Mouse (Mus musculus) erythroblast, embryonic 14.5 days (primary cell): Measurements from ENCODE around the gene Lrrc4. TPM values are rescaled to one million over a fixed set of nuclear protein-coding genes. Genes with fewer than 3 reads are reported as not detected.

Experiments
- H3K27me3 ChIP-seq: 2 replicates; pipeline ENCODE4 v1.6.1; 2012; ENCODE audit warnings: inconsistent platforms; ENCODE audit not compliant: control insufficient read depth
- H3K36me3 ChIP-seq: 2 replicates; pipeline ENCODE4 v1.6.1; 2012; ENCODE audit warnings: mild to moderate bottlenecking, inconsistent platforms; ENCODE audit not compliant: control insufficient read depth
- H3K4me1 ChIP-seq: 2 replicates; pipeline ENCODE4 v1.6.1; 2012; ENCODE audit warnings: inconsistent platforms; ENCODE audit not compliant: control insufficient read depth
- H3K4me3 ChIP-seq: replicated peaks from 2 replicates; pipeline ENCODE3; 2012; ENCODE audit warnings: moderate library complexity, mild to moderate bottlenecking, inconsistent platforms
- H3K9me3 ChIP-seq: 2 replicates; pipeline ENCODE4 v1.6.1; 2012; ENCODE audit warnings: low read length, inconsistent platforms, mixed read lengths; ENCODE audit not compliant: control insufficient read depth
- GATA1 ChIP-seq: IDR thresholded peaks from 2 replicates; pipeline ENCODE4 v1.6.1; 2012; ENCODE audit warnings: low read length, inconsistent platforms, mixed read lengths
- TAL1 ChIP-seq: IDR thresholded peaks from 3 replicates; pipeline ENCODE4 v1.6.1; 2012; ENCODE audit warnings: low read length, inconsistent platforms, mixed read lengths
- polyA plus RNA-seq: library from polyadenylated mRNA; stranded (reverse); fragments of >175 nt; gene quantifications from 2 replicates; pipeline ENCODE4 v1.2.3, GENCODE M21; 2012

Gene Lrrc4
- not detected in 2 replicates for polyA plus RNA-seq

GRCm38 (mm10) chr6:28831011-28831853, at the start of gene Lrrc4:
Gene Lrrc4, minus strand, starts transcription at chr6:28831747.
- H3K36me3 ChIP-seq, result peaks cover 6% of the 10 kb centered on the region; the same call in 1 of the 2 replicates
- peak within 1 kb of the TSS; percentile 47 for H3K4me3 ChIP-seq
- peaks cover 58% of the 10 kb centered on the region for H3K27me3 ChIP-seq
- H3K4me1 ChIP-seq, result peaks cover 12% of the 10 kb centered on the region
- H3K9me3 ChIP-seq, result peaks cover 2% of the 10 kb centered on the region; the same call in 1 of the 2 replicates
- TF ChIP-seq TAL1 (no peak), GATA1 (no peak)

GRCm38 (mm10) chr6:28880909-28881308, 49.4 kb upstream of the Lrrc4 start:
- Histone ChIP-seq H3K4me1 (no peaks in the 10 kb centered on the region), H3K36me3 (peaks cover 63% of the 10 kb centered on the region), H3K4me3 (no peak overlapping the region), H3K9me3 (no peaks in the 10 kb centered on the region), H3K27me3 (no peaks in the 10 kb centered on the region)
- no peak for TF ChIP-seq TAL1
- TF ChIP-seq GATA1, result no peak

GRCm38 (mm10) chr6:28879315-28879714, 47.8 kb upstream of the Lrrc4 start:
- no peaks in the 10 kb centered on the region for H3K9me3 ChIP-seq
- TF ChIP-seq GATA1 (no peak), TAL1 (no peak)
- peaks cover 60% of the 10 kb centered on the region for H3K36me3 ChIP-seq
- no peaks in the 10 kb centered on the region for H3K4me1 ChIP-seq
- no peaks in the 10 kb centered on the region for H3K27me3 ChIP-seq
- no peak overlapping the region for H3K4me3 ChIP-seq

- H3K4me1 ChIP-seq, result no peaks in the 10 kb centered on the region
- H3K9me3 ChIP-seq, result no peaks in the 10 kb centered on the region
- peaks cover 51% of the 10 kb centered on the region for H3K36me3 ChIP-seq
- H3K4me3 ChIP-seq, result no peak overlapping the region
- TF ChIP-seq TAL1 (no peak), GATA1 (no peak)
- H3K27me3 ChIP-seq, result no peaks in the 10 kb centered on the region
These were observed 46.6 kb upstream of the Lrrc4 start for GRCm38 (mm10) chr6:28877945-28878666.

- Histone ChIP-seq H3K4me3 (no peak overlapping the region), H3K9me3 (no peaks in the 10 kb centered on the region), H3K36me3 (peaks cover 38% of the 10 kb centered on the region), H3K4me1 (no peaks in the 10 kb centered on the region), H3K27me3 (no peaks in the 10 kb centered on the region)
- no peak for TF ChIP-seq TAL1
- no peak for TF ChIP-seq GATA1
These were observed 44.9 kb upstream of the Lrrc4 start for GRCm38 (mm10) chr6:28876492-28876891.

GRCm38 (mm10) chr6:28875333-28875732, 43.8 kb upstream of the Lrrc4 start:
- H3K4me3 ChIP-seq, result no peak overlapping the region
- H3K27me3 ChIP-seq, result no peaks in the 10 kb centered on the region
- H3K9me3 ChIP-seq, result no peaks in the 10 kb centered on the region
- no peaks in the 10 kb centered on the region for H3K4me1 ChIP-seq
- TF ChIP-seq TAL1 (no peak), GATA1 (no peak)
- peaks cover 31% of the 10 kb centered on the region for H3K36me3 ChIP-seq

- peaks cover 27% of the 10 kb centered on the region for H3K36me3 ChIP-seq
- no peak for TF ChIP-seq TAL1
- TF ChIP-seq GATA1, result no peak
- H3K4me3 ChIP-seq, result no peak overlapping the region
- H3K4me1 ChIP-seq, result no peaks in the 10 kb centered on the region
- H3K27me3 ChIP-seq, result no peaks in the 10 kb centered on the region
- H3K9me3 ChIP-seq, result no peaks in the 10 kb centered on the region
These were observed 43.2 kb upstream of the Lrrc4 start for GRCm38 (mm10) chr6:28874759-28875158.

- no peaks in the 10 kb centered on the region for H3K4me1 ChIP-seq
- H3K4me3 ChIP-seq, result no peak overlapping the region
- TF ChIP-seq TAL1 (no peak), GATA1 (no peak)
- peaks cover 24% of the 10 kb centered on the region for H3K36me3 ChIP-seq
- H3K9me3 ChIP-seq, result no peaks in the 10 kb centered on the region
- no peaks in the 10 kb centered on the region for H3K27me3 ChIP-seq
These were observed 42.5 kb upstream of the Lrrc4 start for GRCm38 (mm10) chr6:28874053-28874452.

GRCm38 (mm10) chr6:28872421-28872795, 40.9 kb upstream of the Lrrc4 start:
- no peaks in the 10 kb centered on the region for H3K4me1 ChIP-seq
- H3K9me3 ChIP-seq, result no peaks in the 10 kb centered on the region
- H3K36me3 ChIP-seq, result peaks cover 24% of the 10 kb centered on the region
- no peak overlapping the region for H3K4me3 ChIP-seq
- no peak for TF ChIP-seq GATA1
- TF ChIP-seq TAL1, result no peak
- H3K27me3 ChIP-seq, result no peaks in the 10 kb centered on the region
